Mouse (Mus musculus): ENCODE data around the gene Tcf23. TPM values are rescaled to one million over a fixed set of nuclear protein-coding genes. Genes with fewer than 3 reads are reported as not detected.

Tcf23 gene
- not detected in 2 replicates for polyA plus RNA-seq (2015; fragmentation: Nextera tagmentation; extraction: Ambion mirVana)

DNA sequence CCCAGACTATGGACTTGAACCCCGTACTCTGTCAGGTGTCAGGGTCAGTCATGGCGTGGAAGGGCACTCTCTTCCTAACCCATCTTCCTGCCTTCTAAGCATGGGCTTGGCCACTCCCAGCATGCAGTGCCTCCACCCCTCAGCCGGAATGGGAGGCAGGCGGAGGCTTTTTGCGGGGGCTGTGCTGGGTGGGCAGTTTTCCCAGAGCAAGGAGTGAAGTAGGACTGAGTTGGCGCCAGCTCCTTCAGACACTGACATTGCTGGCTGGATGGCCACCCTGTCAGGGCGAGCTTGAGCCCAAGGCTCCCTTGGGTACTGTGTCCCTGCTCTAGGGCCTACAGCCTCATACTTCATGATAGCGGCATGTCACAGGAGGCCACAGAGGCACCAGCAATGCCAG, at the start of gene Tcf23:
Tcf23 (plus strand) TSS at position 247 of the 400 bp plus-strand sequence.
- Histone ChIP-seq H3K4me1 (ENCODE audit: control insufficient read depth, insufficient read depth, low read length) (no peaks in the 10 kb centered on the region), H3K9ac (ENCODE audit: low read depth, low read length) (no peak within 1 kb of the TSS)

DNA sequence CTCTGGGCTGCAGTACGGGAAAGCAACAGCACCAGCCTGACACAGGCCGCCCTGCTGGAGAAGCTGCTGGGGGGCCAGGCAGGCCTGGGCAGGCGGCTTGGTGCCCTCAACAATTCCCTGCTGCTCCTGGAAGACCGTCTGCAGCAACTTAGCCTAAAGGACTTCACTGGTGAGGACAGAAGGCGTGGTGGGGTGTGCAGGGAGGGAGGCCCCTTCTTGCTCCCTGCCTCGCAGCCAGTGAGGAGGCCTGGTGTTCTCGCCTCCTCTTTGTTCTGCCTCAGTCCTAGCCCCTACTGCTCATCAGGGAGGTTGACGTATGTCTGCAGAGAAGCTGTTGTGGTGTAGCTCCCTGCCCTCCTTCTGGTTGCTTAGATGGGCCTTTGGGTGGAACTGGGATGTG, 49.8 kb upstream of the Tcf23 start:
- Histone ChIP-seq H3K36me3 (ENCODE audit: control insufficient read depth, insufficient read depth, low read length) (no peaks in the 10 kb centered on the region), H3K27me3 (ENCODE audit: control insufficient read depth, insufficient read depth, low read depth, low read length) (no peaks in the 10 kb centered on the region), H3K4me1 (ENCODE audit: control insufficient read depth, insufficient read depth, low read length) (peaks cover 15% of the 10 kb centered on the region), H3K9me3 (replicated peaks; ENCODE audit: control insufficient read depth, low read length, poor library complexity, severe bottlenecking) (no peaks in the 10 kb centered on the region), H3K4me3 (ENCODE audit: low read depth, low read length) (no peak overlapping the region), H3K27ac (ENCODE audit: low read length) (no peak overlapping the region), H3K4me2 (ENCODE audit: low read length) (no peak overlapping the region), H3K9ac (ENCODE audit: low read depth, low read length) (0 out of 2 replicates have a peak overlapping the region, but pooled peaks have one; percentile 14)
- WGBS, result 88% methylated on average over 8 of the region's 8 CpGs
- no peak for ATAC-seq

More for the DNA sequence above, at the start of gene Tcf23:
- no peaks in the 10 kb centered on the region for H3K36me3 ChIP-seq (ENCODE audit: control insufficient read depth, insufficient read depth, low read length)
- ATAC-seq, result no peak
- 70% methylated on average over 8 of the region's 8 CpGs for WGBS
- H3K4me3 ChIP-seq (ENCODE audit: low read depth, low read length), result no peak within 1 kb of the TSS
- H3K9me3 ChIP-seq (replicated peaks; ENCODE audit: control insufficient read depth, low read length, poor library complexity, severe bottlenecking), result no peaks in the 10 kb centered on the region
- no peak within 1 kb of the TSS for H3K27ac ChIP-seq (ENCODE audit: low read length)
- no peak within 1 kb of the TSS for H3K4me2 ChIP-seq (ENCODE audit: low read length)
- 0 out of 2 replicates have a peak, but pooled peaks cover 2% of the 10 kb centered on the region for H3K27me3 ChIP-seq (ENCODE audit: control insufficient read depth, insufficient read depth, low read depth, low read length)

DNA sequence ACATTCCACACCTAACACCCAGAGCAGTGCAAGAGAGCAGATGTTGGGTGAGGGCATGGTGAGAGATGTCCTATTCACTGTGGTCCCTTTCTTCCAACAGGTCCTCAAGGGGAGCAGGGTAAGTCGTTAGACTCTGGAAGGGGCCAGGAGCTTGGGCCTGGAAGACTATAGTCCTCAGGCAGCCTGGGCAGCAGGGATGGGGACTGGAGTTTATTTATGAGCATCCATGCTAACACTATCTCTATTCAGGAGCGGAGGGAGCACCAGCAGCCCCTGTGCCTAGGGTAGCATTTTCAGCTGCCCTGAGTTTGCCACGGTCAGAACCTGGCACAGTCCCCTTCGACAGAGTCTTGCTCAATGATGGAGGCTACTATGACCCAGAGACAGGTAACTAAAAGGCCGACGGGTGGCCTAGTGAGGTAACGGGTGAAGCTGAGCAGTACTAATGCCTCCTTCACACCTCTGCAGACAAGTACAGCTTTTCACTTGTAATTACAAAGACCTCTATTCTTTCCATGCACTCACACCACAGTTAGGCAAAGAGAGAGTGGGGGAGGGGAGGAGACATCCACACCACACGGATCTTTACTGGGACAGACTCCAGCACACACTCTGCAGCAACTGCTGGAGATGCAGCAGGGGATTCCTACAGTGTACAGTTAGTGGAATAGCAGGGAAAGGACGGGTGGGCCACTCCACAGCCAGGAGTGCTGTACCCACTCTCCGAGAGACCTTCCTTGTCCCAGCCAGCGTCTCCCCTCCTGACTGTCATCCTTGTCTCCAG, 48.4 kb upstream of the Tcf23 start:
- 71% methylated on average over 11 of the region's 11 CpGs for WGBS
- Histone ChIP-seq H3K9ac (ENCODE audit: low read depth, low read length) (no peak overlapping the region), H3K27ac (ENCODE audit: low read length) (peak overlapping the region; percentile 33; the same call in 1 of the 2 replicates), H3K4me2 (ENCODE audit: low read length) (no peak overlapping the region), H3K27me3 (ENCODE audit: control insufficient read depth, insufficient read depth, low read depth, low read length) (no peaks in the 10 kb centered on the region), H3K9me3 (replicated peaks; ENCODE audit: control insufficient read depth, low read length, poor library complexity, severe bottlenecking) (no peaks in the 10 kb centered on the region), H3K4me3 (ENCODE audit: low read depth, low read length) (no peak overlapping the region), H3K36me3 (ENCODE audit: control insufficient read depth, insufficient read depth, low read length) (no peaks in the 10 kb centered on the region), H3K4me1 (ENCODE audit: control insufficient read depth, insufficient read depth, low read length) (peaks cover 15% of the 10 kb centered on the region)
- ATAC-seq, result no peak

DNA sequence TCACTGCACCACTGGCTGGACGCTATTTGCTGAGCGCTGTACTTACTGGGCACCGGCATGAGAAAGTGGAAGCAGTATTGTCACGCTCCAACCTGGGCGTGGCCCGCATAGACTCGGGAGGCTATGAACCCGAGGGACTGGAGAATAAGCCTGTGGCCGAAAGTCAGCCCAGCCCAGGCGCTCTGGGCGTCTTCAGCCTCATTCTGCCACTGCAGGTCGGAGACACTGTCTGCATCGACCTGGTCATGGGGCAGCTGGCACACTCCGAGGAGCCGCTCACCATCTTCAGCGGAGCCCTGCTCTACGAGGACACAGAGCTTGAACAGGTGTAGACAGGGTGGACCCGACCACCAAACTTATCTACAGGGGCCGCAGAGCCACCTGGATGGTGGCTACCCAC, 47.8 kb upstream of the Tcf23 start:
- Histone ChIP-seq H3K27me3 (ENCODE audit: control insufficient read depth, insufficient read depth, low read depth, low read length) (no peaks in the 10 kb centered on the region), H3K4me2 (ENCODE audit: low read length) (peak overlapping the region; percentile 97), H3K4me1 (ENCODE audit: control insufficient read depth, insufficient read depth, low read length) (peaks cover 13% of the 10 kb centered on the region), H3K36me3 (ENCODE audit: control insufficient read depth, insufficient read depth, low read length) (no peaks in the 10 kb centered on the region), H3K9ac (ENCODE audit: low read depth, low read length) (no peak overlapping the region), H3K4me3 (ENCODE audit: low read depth, low read length) (no peak overlapping the region), H3K27ac (ENCODE audit: low read length) (peak overlapping the region; percentile 33; the same call in 1 of the 2 replicates), H3K9me3 (replicated peaks; ENCODE audit: control insufficient read depth, low read length, poor library complexity, severe bottlenecking) (no peaks in the 10 kb centered on the region)
- 66% methylated on average over 19 of the region's 19 CpGs for WGBS
- peak; percentile 1; the same call in 1 of the 2 replicates for ATAC-seq

DNA sequence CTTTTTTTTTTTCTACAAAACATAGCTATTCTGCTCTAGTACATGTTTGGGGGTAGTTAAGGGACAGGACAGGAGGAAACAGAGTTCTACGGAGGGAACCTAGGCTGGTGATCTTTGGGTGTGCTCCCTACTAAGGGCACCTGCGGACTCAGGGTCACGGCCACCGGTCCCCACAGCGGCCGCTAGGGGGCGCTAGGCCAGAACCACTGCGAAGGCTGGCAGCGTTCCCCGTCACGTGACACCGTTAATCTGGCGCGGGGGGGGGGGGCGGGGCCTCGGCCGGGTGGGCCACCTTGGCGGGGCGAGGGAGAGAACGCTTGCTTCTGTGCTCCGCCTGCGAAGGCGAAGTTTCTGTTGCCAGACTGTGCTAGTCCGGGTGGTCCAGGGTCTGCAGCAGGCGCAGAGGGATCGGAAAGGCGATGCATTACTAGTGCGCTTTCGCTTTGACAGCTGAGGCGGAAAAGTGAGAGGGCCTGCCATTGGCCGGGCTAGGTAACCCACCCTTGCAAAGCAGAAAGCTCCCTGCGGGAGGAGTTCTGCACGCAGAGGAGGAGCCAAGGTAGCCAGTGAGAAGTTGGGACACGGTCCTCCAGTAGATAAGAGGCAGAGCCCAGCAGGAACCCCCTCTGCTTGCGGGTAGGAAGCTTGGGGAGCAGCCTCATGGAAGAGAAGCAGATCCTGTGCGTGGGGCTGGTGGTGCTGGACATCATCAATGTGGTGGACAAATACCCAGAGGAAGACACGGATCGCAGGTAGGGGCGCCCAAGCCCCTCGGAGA, 47.0 kb upstream of the Tcf23 start, which contains the start of gene Khk:
Khk (plus strand) TSS at position 176 of the 778 bp plus-strand sequence.
- Histone ChIP-seq H3K9me3 (replicated peaks; ENCODE audit: control insufficient read depth, low read length, poor library complexity, severe bottlenecking) (no peaks in the 10 kb centered on the region), H3K4me2 (ENCODE audit: low read length) (peak within 1 kb of the TSS; percentile 97), H3K9ac (ENCODE audit: low read depth, low read length) (peak within 1 kb of the TSS; percentile 74), H3K4me1 (ENCODE audit: control insufficient read depth, insufficient read depth, low read length) (peaks cover 11% of the 10 kb centered on the region), H3K27ac (ENCODE audit: low read length) (peak within 1 kb of the TSS; percentile 67), H3K4me3 (ENCODE audit: low read depth, low read length) (peak within 1 kb of the TSS; percentile 61), H3K27me3 (ENCODE audit: control insufficient read depth, insufficient read depth, low read depth, low read length) (no peaks in the 10 kb centered on the region), H3K36me3 (ENCODE audit: control insufficient read depth, insufficient read depth, low read length) (no peaks in the 10 kb centered on the region)
- WGBS, result 1% methylated on average over 35 of the region's 40 CpGs
- peak; percentile 65 for ATAC-seq

DNA sequence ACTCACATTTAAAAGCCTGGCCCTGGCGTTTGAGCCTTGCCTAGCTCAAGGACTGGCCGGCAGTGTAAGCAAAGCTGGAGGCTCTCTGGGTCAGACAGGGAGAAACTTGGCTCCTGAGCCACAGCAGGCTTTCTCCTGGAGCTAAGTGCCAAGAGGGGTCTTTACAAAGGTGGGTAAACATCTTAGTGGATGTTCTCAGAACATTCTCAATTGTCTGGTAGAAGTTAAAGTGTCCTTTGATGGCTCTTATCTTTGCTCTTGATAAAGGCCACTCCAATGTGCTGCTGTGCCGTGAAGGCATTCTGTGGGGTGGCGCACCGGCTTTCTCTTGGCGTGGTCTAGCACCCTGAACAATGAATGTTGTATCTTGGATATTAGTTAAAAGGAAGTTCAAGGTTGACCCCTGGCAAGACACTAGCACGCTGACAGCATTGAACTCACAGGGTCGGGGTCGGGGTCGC, 45.9 kb upstream of the Tcf23 start:
- H3K4me1 ChIP-seq (ENCODE audit: control insufficient read depth, insufficient read depth, low read length), result peaks cover 11% of the 10 kb centered on the region
- H3K4me3 ChIP-seq (ENCODE audit: low read depth, low read length), result no peak overlapping the region
- H3K9me3 ChIP-seq (replicated peaks; ENCODE audit: control insufficient read depth, low read length, poor library complexity, severe bottlenecking), result no peaks in the 10 kb centered on the region
- peak overlapping the region; percentile 97 for H3K4me2 ChIP-seq (ENCODE audit: low read length)
- ATAC-seq, result no peak
- H3K27ac ChIP-seq (ENCODE audit: low read length), result no peak overlapping the region
- 72% methylated on average over 10 of the region's 10 CpGs for WGBS
- no peaks in the 10 kb centered on the region for H3K36me3 ChIP-seq (ENCODE audit: control insufficient read depth, insufficient read depth, low read length)
- H3K9ac ChIP-seq (ENCODE audit: low read depth, low read length), result 0 out of 2 replicates have a peak overlapping the region, but pooled peaks have one; percentile 74
- H3K27me3 ChIP-seq (ENCODE audit: control insufficient read depth, insufficient read depth, low read depth, low read length), result no peaks in the 10 kb centered on the region

DNA sequence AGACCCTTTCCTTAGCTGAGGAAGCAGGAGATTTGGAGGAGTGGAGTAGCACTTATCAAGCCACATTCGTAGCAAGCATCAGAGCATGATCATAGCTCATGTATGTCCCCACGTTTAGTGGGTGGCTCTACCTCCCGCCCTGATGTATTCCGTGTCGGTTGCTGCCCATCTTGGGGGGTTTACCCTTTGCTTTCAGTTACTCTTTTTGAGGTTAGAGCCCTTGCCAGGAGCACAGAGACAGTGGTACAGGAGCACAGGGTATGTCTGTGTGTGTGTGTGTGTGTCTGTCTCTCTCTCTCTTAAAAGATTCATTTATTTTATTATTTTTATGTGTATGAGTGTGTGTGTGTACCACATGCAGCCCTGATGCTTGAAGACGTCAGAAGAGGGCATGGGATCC, 45.3 kb upstream of the Tcf23 start:
- H3K9me3 ChIP-seq (replicated peaks; ENCODE audit: control insufficient read depth, low read length, poor library complexity, severe bottlenecking), result no peaks in the 10 kb centered on the region
- H3K27ac ChIP-seq (ENCODE audit: low read length), result no peak overlapping the region
- H3K27me3 ChIP-seq (ENCODE audit: control insufficient read depth, insufficient read depth, low read depth, low read length), result no peaks in the 10 kb centered on the region
- WGBS, result 89% methylated on average over 6 of the region's 6 CpGs
- no peaks in the 10 kb centered on the region for H3K36me3 ChIP-seq (ENCODE audit: control insufficient read depth, insufficient read depth, low read length)
- no peak overlapping the region for H3K4me3 ChIP-seq (ENCODE audit: low read depth, low read length)
- ATAC-seq, result no peak
- H3K4me2 ChIP-seq (ENCODE audit: low read length), result no peak overlapping the region
- peaks cover 11% of the 10 kb centered on the region for H3K4me1 ChIP-seq (ENCODE audit: control insufficient read depth, insufficient read depth, low read length)
- no peak overlapping the region for H3K9ac ChIP-seq (ENCODE audit: low read depth, low read length)

DNA sequence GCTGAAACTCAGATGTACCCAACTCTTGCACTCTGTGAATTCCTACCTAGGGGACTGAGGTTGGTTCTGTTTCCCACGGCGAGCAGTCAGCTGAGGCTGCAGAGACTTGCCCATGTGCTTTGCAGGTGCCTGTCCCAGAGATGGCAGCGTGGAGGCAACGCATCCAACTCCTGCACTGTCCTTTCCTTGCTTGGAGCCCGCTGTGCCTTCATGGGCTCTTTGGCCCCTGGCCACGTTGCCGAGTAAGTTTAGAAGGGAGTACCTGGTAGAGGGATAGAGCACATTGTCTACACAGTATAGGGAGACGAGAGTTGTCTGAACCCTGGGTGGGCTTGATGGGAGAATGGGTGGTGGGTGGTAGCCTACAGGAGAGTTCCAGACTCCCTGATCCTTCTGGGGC, 43.8 kb upstream of the Tcf23 start:
- no peaks in the 10 kb centered on the region for H3K27me3 ChIP-seq (ENCODE audit: control insufficient read depth, insufficient read depth, low read depth, low read length)
- no peak overlapping the region for H3K27ac ChIP-seq (ENCODE audit: low read length)
- peaks cover 11% of the 10 kb centered on the region for H3K4me1 ChIP-seq (ENCODE audit: control insufficient read depth, insufficient read depth, low read length)
- no peak overlapping the region for H3K4me3 ChIP-seq (ENCODE audit: low read depth, low read length)
- no peaks in the 10 kb centered on the region for H3K36me3 ChIP-seq (ENCODE audit: control insufficient read depth, insufficient read depth, low read length)
- H3K9me3 ChIP-seq (replicated peaks; ENCODE audit: control insufficient read depth, low read length, poor library complexity, severe bottlenecking), result no peaks in the 10 kb centered on the region
- no peak for ATAC-seq
- H3K4me2 ChIP-seq (ENCODE audit: low read length), result no peak overlapping the region
- no peak overlapping the region for H3K9ac ChIP-seq (ENCODE audit: low read depth, low read length)
- 81% methylated on average over 8 of the region's 8 CpGs for WGBS

Data from midbrain, embryonic 16.5 days (tissue).